Mouse (Mus musculus) layer of hippocampus, postnatal 10 days (tissue): ENCODE data around the gene Cep41. TPM values are rescaled to one million over a fixed set of nuclear protein-coding genes. Genes with fewer than 3 reads are reported as not detected.

Experiments
- DNase-seq, 2 experiments: peaks; one replicate each; pipeline ENCODE4 v3.0.0; 2021; ENCODE audit warnings: low spot score in 2 of 2
- total RNA-seq, 2 experiments: library from RNA; stranded (reverse); gene quantifications; 2 replicates each; pipeline ENCODE4 v1.2.3; 2021

The Cep41 gene
- total RNA-seq, 2 experiments from 2014 or later: 5.7 to 7.0 TPM

DNA sequence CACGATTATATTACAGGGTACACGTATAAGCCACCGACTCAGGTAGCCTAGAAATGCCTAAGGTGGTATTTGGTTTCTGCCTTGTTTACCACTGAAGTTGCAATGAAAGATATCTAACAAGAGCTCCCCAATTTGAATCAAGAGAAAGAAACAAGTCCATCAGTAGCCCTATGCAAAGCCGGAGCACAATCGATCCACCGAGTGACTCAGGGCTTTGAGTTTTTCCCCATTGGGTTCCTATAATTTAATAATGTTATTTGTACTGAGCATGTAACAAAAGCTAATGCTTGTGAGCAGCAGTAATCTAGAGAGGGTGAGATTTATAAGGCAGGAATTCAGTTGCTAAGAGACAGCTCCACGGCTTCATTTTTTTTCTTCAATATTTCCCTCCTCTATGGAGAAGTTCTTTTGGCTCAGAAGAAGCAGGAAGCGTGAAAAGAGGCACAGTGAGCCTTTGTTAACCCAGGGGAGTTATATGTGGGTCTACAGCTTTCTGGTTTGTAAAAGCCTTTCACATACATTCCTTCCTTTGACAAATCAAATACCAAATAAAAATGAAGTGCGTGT, 18.8 kb downstream of the Cep41 start:
- no peak for DNase-seq

DNA sequence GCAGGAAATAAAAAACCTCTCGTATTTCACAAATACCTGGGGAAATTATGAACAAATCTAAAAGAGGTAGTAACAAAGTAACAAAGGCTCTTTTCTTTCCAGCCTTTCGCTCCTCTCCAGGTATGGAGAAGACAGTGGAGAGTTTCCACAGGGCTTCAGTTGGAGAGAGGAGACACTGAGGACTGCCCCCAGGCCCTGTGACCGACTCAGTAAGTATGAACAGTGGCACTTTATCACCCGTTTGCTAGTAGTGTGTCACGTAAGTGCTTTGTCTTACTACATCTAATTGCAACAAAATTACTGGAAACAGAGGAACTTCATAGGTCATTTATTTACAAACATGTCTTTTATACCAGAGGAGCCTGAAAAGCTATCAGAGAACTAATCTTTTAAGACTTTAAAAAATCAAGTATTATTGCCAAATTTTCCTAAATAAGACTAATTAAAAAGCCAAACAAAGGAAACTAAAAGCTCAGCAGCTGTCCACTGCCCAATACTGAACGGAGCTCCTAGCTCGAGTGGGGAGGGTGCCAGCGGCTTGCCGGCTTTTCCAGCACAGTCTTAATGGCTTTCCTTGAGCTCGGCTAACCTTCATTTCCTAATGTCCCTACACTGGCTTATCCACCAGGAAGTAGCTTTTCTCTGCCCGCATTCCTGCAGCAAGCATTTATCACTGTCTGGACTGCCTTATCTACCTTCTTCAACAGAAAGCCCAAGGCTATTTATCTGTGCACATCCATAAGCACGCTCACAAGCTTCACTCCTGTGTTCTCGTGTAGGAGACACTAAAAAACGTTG, 19.6 kb downstream of the Cep41 start:
- DNase-seq: no peak

DNA sequence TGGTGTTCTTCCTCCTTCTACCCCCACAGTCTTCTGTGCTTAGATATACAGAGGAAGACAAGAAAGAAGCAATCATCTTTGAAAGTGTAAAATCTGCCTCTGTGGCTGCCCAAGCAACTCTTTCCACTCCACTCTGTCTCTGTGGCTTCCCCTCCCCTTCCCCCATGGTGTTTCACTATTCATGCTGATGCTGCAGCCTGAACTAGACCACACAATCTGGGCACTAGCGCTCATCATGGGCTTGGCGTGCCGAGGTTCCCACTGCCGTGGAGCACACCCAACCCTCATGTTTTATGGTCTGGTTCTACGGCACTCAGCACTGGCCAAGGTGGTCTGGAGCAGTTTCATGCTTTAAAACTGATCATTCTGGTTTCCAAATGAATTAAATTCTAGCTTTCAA, 21.9 kb downstream of the Cep41 start:
- no peak for DNase-seq

DNA sequence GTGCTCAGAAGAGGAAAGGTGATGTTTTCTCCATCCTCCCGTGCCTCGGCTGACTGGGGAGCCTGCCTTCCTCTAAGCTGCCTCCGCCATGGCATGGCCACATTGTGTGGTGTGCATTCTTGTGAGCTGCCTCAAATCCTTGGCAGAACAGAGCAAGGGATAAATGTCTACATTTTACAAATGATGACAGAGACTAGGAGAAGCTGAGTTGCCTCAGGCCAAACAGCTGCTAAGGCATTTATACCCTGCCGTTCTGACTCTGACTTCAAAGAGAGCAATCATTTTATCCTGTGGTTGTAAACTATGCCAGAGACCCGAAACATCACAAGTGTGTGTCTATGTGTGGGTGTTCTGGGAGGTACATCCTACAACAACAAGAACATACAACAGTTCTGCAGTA, 26.0 kb downstream of the Cep41 start:
- no peak for DNase-seq

DNA sequence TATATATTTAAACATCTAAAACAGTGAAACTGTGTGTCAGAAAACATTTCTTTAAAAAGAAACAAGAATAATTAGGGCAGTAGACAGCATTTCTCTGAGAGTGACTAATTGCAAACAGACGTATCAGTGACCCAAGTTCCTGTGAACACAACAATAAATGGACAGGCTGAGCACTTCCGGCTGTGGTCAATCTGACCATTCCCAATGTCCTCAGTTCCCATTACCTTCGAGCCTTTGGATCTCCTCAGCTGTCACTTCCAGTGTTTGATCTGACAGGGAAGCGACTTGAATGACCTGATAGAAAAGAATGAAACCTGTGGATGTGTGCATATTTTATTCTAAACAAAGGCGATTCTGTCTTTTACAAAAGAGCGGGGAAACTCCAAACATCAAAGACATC, 27.5 kb downstream of the Cep41 start:
- no peak for DNase-seq

DNA sequence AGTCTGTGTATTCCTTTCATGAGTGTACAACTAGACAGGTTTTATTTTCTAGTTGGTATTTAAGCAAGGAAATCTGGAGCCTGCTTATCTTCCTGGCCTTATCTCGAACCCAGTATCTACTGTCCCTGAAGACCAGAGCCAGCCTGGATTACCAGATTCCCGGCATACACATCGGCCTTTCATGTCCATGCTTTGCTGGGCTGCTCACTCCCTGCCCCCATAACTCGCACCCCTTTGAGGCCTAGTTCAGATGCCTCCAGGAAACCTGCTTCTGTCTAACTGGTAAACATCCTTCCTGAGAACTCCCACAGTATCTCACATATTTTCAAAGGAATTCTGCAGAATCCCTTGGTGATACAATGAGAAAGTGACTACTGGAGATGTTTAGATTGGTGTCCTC, 28.3 kb downstream of the Cep41 start:
- no peak for DNase-seq

DNA sequence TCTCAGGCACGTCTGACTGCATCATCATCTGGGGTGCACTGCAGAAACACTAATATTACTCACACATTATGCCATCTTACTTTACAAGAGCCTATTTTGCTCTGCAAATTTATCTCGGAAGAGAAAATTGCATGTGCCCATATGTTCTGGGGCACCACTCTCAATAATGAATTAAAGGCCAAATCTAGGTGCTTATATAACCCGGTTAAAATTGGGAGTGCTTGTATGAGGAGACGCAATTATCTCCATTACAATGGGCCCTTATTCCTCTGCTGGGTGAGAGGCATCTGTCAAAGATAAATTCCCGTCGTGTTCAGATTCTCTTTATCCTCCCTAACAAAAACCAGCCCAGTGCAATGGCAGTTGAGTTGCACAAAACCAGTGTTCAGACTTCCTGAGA, 28.8 kb downstream of the Cep41 start:
- no peak for DNase-seq

DNA sequence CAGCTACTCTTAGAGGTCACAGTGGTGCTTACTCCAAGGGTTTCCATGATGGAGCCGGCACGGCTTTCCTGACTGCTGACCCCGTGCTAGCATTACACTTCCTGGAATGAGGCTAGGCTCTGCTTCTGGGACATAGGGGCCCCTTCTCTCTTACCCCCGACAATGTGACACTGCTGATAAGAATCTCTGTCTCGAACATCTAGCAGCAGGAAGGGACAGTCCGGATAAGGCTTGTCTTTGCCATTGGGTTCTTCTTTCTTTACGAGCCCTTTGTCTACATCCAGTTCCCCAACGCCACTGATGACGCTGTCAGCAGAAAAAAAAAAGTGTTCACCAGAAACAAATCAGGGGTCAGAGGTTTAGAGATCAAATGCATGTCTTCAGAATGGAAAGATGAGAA, 34.9 kb downstream of the Cep41 start:
- no peak for DNase-seq

DNA sequence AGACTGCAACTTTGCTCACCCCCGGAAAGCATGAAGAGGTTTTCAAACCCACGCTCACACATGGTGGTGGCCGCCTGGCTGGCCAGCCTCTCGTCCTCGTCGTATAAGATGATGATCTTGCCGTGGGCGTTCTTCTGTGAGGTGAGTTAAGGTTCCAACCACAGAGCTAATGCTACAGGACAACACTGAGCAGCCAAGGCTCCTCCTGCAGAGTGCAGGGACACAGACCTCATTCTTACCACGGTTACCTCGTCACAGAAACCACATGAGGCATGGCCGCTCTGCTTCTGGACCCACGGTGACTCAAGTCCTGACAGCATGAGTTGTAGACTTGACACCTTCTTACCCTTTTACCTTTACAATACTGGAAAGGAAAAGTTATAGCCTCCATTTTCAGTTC, 36.3 kb downstream of the Cep41 start:
- DNase-seq: no peak

DNA sequence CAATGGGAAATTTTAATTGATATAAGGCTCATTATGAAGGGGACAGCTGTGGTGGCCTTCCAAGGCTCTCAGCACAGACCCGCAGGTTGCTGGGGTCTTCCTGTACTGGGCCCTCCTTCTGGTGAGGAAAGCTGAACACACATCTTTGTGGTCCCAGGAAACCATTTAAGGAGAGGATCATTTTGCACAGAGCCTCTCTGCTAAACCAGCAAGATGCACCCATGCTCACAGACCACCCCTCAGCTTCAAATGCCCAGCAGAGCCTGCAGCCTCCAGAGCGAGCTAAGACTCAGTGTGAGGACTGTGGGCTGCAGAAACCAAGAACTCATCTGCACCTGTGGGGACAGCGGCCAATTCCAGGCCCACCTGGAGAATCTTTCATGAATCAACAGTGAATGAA, 38.6 kb downstream of the Cep41 start:
- DNase-seq: no peak

DNA sequence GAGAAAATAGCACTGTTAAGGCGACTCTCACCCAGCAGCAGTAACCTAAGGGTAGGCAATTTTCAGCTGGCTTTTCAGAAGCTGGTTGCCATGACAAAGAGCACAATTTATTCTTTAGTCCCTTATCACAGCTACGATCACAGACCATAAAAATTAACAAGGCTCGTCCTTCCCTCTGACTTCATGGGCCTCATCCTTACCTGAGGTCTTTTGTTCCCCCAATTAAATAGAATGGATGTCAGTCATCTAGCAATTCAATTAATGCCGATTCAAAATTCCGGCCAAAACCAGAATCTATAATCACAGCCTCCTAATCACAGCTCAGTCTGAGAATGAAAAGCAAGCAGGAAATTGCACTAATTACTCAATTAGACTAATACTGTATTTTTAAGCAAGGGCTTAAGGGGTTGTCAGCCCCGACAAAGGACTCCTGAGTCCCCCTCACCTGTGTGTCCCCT, 39.1 kb downstream of the Cep41 start:
- no peak for DNase-seq

DNA sequence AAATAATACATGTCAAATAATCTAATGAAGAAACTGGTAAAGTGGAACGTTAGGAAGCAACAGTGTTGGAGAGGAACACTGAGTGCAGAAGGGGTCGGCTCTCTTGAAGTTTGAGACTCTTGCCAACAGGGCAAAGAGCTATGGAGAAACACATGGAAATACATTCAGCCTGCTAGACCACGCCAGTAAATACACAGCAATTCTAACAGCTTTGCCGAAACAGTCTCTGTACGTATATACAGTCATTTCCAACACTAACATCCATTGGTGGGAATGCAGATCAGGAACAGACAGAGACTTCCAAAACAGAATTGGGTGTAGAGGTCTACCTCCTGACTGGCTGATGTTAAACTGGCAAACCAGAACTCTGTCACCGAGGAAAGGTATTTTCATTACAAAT, 40.0 kb downstream of the Cep41 start:
- no peak for DNase-seq

DNA sequence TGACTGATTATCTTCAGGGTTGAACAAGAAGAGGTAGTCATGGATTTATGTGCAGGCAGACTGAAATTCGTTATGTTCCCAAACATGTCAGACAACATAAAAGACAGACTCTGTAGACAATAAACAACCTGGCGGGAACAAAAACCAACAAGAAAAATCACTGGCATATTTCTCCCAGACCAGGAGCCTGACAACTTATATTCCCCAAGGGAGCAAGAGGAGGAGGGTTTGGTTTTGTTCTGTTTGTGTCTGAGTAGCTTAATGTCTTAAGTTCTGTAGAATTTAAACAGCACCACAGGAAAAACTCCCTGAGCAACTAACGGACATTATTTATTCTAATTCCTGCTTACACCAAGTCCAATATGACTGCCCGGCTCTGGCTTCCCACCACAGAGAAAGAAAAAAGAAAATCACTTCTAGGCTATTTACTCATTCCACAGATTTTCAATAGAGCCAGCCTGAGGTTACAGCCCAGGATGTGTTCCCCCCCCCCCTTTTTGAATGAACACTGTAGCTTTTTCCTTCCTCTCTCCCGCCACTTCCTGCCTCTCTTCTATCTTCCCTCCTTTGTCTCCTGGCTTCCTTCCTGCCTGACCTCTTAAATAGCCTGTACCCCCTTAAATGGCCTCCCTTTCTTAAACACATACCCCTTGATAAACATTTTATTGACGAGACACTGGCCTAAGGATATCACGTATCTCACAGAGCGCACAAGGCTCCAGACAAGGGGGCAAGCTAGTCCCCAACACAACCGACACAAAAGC, 40.9 kb downstream of the Cep41 start:
- no peak for DNase-seq

DNA sequence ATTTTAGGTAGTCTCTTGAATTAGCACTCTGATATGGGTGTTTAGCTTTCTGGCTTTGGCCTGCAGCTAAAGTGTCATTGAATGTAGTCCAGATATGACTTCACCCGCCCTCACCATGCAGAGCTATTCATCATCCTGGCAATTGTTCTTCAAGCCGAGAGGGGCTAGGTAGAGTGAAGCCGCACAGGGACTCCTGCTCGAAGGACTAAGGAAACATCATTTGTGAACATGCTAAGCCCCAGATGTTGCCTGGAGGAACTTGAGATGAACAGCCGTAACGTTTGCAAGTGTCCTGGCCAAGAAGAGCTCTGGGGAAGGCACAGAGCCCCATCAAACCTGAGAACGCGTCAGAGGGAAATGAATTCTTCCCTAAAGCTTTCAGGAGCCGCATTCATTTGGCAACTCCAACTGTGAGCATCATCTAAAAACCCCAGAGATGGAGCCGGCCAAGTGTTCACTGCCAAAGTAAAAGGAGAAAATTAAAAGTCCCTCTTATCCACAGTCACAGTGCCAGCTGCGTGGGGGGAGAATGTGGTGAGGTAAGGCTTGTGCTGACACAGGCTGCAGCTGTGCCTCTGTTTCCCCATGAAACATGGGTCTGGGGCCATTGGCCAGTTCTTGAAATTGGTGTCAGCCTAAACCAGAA, 43.8 kb downstream of the Cep41 start:
- peak; percentile 22 to 39 for DNase-seq

DNA sequence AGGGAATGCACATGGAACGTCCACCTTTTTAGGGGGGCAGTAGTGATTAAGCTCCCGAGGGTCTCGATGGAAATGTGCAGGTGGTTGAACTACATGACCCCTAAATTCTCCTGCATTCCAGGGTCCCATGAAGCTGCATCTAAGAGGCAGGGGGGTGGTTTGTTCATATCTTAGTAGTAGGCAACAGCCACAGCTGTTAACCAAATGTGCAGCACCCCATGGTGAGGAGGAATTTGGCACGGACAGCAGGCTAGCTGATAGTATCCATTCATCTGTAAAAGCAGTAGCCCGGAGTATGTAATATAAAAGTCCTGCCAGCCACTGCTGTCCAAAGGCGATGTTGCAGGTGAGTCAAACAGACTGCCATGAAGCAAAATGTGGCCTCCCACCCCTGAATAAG, 48.2 kb downstream of the Cep41 start:
- DNase-seq: no peak

DNA sequence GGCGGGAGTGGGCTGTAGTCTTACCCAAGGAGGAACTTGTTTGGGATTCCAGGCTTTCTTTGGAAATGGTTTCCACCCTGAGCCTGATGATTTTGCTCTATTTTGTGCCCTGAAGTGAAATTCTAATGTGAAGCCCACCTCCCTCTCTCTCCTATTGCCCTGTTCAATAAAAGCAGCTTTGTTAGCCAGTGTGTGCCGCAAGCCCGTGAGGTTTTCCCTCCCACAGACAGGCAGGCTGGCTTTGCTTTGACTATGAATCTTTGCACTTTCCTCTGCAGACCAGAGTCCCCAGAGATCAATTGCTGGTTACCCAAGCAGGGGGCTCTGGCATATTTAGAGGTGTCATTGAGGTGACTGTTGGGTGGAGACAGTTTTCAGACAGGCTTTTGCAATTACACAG, 49.1 kb downstream of the Cep41 start:
- no peak for DNase-seq

DNA sequence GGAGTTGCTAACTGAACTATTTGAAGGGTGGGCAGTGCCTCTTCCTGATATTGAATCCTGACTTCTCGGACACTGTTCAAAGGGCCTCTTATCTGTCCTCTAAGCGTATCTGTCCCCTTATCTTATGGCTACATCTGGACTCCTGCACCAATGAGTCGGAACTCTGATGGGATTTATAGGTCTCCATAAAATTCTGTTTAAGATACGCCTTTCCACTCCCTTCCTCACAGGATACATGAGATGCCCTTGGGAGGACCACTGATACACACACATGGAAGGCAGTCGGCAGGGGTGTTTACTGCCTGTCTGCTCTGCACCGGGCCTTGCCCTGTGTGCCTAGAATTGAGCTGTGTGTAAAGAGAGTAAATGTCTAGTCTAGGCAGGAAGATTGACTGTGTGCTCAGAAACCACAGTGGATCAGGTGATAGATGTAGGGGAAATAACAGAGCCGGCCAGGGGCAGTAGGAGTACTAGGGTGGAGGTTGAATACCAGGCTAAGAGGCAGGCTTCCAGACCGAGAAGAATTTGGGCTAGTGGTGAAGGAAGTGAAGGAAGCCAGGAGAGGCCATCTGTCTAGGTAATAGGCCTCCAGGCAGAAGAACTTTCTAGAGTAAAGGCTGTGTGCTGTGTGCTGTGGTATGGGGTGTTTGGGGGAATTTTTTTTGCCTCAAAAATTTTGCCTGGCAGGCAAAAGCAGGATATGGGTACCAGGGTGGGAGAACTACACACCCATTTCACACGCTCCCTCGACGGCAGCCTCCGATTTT, 49.7 kb downstream of the Cep41 start:
- no peak for DNase-seq

DNA sequence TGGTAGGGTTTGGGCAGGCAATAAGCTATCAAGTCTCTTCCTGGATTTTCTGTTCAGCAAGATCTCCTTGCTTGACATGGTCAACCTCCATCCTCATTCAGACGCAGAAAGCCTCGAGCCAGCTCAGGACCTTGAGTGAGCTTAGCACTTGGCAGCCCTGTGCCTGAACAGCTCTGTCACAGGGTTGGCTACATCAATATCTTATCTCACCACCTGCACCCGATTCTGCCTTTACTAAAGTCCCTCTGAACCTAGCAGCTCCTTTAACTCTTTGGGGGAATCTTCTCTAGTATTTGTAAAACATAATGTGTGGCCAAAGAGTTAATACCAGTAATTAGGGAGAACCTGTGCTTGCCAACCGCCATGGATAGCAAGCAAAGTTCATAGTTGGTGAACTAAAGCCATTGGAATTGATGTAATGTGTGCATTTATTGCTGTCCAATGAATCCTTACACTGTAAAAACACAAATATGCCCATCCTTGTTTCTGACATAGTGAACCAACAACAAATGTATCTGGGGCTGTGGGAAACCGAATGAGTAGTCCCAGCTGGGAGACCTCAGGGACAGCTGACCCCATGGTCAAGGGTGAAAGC, 54.8 kb downstream of the Cep41 start, which contains the start of gene Cpa1:
Cpa1 (plus strand) TSS at position 545 of the 595 bp plus-strand sequence.
- DNase-seq: no peak

DNA sequence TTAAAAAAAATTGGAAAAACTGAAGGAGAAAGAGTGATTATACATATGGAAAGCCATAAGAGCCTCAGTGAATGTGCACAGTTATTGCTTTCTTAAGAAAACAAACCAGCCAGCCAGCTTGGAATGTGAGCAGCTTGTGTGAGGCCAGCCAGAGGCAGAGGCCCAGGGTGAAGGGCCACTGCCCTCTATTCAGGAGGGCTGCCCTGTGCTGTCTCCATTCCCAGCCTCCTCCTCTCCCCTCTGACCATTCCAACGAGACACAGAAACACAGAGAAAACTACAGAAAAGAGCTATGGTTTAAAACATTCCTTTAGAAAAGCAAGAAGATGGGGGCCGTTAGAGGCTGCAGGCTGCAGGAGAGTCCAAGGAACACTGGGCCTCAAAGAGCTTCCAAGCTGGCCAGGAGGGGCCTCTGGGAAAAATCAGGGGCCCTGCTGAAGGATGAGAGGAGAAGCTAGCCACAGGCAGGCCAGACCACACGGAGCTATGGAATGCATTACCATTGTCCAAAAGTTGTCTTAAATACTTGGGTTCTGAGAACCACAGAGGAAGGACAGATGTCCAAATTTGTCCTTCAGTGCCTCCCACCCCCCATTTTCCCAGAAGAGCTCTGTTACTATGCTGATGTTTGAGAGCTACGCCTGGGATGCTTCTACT, 57.2 kb downstream of the Cep41 start:
- DNase-seq: no peak

DNA sequence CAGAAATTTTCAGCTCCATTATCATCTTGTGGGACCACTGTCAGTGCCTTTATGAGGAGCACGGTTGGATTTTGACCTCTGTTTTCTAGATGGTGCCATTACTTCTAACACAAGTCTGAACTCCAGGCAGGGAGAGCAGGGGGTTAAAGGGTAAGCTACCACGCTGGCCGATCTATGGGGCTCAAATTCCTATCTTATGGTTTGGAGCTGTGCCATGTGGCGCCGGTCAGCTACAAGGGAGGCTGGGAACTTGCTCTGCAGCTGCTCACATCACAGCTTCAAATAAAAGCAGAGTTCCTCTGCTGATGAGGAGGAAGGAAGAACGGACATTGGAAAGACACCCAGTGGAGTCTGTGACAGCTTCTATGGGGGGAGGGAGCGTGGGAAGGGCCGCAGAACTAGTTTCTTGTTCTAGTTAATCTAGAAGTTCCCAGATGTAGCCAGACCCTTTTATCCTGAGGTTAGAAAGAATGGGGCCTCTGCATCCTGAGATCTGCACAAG, 58.1 kb downstream of the Cep41 start:
- DNase-seq: no peak
